Mouse (Mus musculus) brain, adult 2 months (tissue): ENCODE measurements around the gene Plekhh2.

Experiments
- DNase-seq: peaks from one replicate; pipeline ENCODE4 v3.0.0; 2011; ENCODE audit warnings: low read depth, low spot score

Gene Plekhh2

GRCm38 (mm10) chr17:84642324-84642723 is 130.6 kb downstream of the Plekhh2 start:
- DNase-seq, result peak; percentile 34

GRCm38 (mm10) chr17:84644292-84645050 is 132.8 kb downstream of the Plekhh2 start:
- no peak for DNase-seq

- no peak for DNase-seq
Measured at GRCm38 (mm10) chr17:84645119-84645518, 133.4 kb downstream of the Plekhh2 start.

GRCm38 (mm10) chr17:84645894-84646293 is 134.2 kb downstream of the Plekhh2 start:
- DNase-seq, result no peak

- DNase-seq, result peak; percentile 44
Measured at GRCm38 (mm10) chr17:84646477-84646876, 134.8 kb downstream of the Plekhh2 start.

- DNase-seq, result no peak
Measured at GRCm38 (mm10) chr17:84647630-84648029, 135.9 kb downstream of the Plekhh2 start.

- DNase-seq, result no peak
Measured at GRCm38 (mm10) chr17:84650302-84651017, 138.8 kb downstream of the Plekhh2 start.

- no peak for DNase-seq
Measured at GRCm38 (mm10) chr17:84653544-84653943, 141.8 kb downstream of the Plekhh2 start.

GRCm38 (mm10) chr17:84656205-84656604 is 144.5 kb downstream of the Plekhh2 start:
- no peak for DNase-seq

GRCm38 (mm10) chr17:84656653-84657421 is 145.1 kb downstream of the Plekhh2 start:
- peak; percentile 49 for DNase-seq

GRCm38 (mm10) chr17:84657422-84657732 is 145.7 kb downstream of the Plekhh2 start:
- DNase-seq, result no peak

GRCm38 (mm10) chr17:84657782-84658181 is 146.1 kb downstream of the Plekhh2 start:
- DNase-seq, result no peak

- no peak for DNase-seq
Measured at GRCm38 (mm10) chr17:84658195-84658594, 146.5 kb downstream of the Plekhh2 start.

- no peak for DNase-seq
Measured at GRCm38 (mm10) chr17:84658951-84659350, 147.3 kb downstream of the Plekhh2 start.

GRCm38 (mm10) chr17:84665053-84665452 is 153.4 kb downstream of the Plekhh2 start:
- no peak for DNase-seq

GRCm38 (mm10) chr17:84665691-84666090 is 154.0 kb downstream of the Plekhh2 start:
- DNase-seq, result no peak

- DNase-seq, result no peak
Measured at GRCm38 (mm10) chr17:84667848-84668247, 156.2 kb downstream of the Plekhh2 start.
